Mouse (Mus musculus) megakaryocyte, embryonic 14.5 days (primary cell): ENCODE results near the gene Mmd.

Experiments used
- FLI1 ChIP-seq: IDR thresholded peaks from 2 replicates; pipeline ENCODE4 v1.6.1; 2012; ENCODE audit warnings: low read length, inconsistent platforms, mixed read lengths
- GATA1 ChIP-seq: IDR thresholded peaks from 3 replicates; pipeline ENCODE4 v1.6.1; 2012; ENCODE audit warnings: mixed read lengths, low read length, inconsistent platforms, borderline replicate concordance

DNA sequence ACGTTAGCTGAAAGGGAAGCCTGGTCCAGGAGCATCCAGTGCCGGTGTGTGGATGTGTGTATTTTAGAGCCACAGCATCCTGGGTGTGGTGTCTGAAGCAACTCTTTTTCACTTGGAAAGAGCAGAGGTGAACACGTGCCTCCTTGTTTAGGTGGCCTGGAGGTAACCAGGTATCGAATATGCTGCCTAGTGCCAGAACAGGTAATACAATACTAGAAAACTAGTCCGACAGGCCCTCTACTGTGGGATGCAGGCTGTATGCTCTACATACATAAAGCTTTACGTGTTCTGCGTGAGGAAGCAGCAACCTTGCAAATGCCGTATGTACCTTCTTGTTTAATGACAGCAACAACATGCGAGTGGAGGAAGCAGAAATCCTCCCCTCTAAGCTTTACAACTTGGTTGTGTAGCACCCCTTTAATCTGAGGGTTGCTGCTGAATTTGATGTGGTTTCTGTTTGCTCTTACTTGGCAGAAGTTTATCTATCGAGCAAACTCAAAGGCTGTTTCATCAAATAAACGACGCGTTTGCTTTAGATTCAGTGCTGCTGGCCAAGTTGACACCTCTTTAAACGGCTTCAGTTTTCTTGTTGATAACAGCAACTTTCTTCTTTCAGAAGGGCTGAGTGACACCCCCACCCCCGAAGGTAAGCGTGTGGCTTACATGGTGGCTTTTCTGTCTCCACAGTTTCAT is 7.7 kb downstream of the Mmd start:
- TF ChIP-seq GATA1 (no peak), FLI1 (no peak)
